ENCODE assay signal across 11 mouse cellular contexts in the genomic region with DNA sequence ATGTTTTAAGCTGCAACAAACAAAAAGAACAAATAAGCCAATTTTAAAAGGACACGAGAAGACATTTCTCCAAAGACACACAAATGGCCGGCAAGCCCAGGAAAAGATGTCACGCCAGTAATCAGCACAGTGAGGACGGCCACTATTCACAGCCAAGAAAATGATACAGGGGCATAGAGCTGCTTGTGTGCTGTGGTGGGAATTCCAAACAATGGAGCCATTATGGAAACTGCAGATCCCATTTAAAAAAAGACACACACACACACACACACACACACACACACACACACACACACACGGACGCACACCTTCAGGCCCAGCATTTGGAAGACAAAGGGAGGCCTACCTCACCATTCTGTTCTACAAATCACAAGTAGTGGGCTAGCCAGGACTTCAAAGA.
DNase-seq lines count a peak whose midpoint lies in the region; ATAC-seq and TF ChIP-seq lines count a peak whose summit lies in the region.
"Had no signal": no experiment of that assay in that cellular context is flagged by ENCODE, and none has a peak within 500 bp of the region (broad histone marks: within the 10 kb centered on the region; RNA-seq: fewer than 3 reads in every experiment).

No protein-coding gene starts in this region.

- peaks cover 23% of the 10 kb centered on the region for H3K4me1 ChIP-seq in intestine, embryonic 14.5 days (replicated peaks; ENCODE audit: control insufficient read depth, insufficient read depth, low read length)
- peaks cover 8% of the 10 kb centered on the region for H3K4me1 ChIP-seq in intestine, embryonic 16.5 days (ENCODE audit: control insufficient read depth, insufficient read depth, low read length)
- peaks cover 40% of the 10 kb centered on the region for H3K4me1 ChIP-seq in embryonic facial prominence, embryonic 13.5 days
- peaks cover 45% of the 10 kb centered on the region for H3K4me1 ChIP-seq in hindbrain, embryonic 13.5 days (replicated peaks)
- peaks cover 10% of the 10 kb centered on the region; the same call in 1 of the 2 replicates for H3K4me1 ChIP-seq in midbrain, postnatal 0 days (ENCODE audit: insufficient read depth, low read length)

- TF ChIP-seq CTCF in midbrain, postnatal 0 days (IDR thresholded peaks at IDR 0.05), result no peak

- H3K36me3 ChIP-seq in intestine, embryonic 14.5 days (ENCODE audit: control insufficient read depth, insufficient read depth, low read length), result 0 out of 2 replicates have a peak, but pooled peaks cover 5% of the 10 kb centered on the region
- no peaks in the 10 kb centered on the region for H3K36me3 ChIP-seq in intestine, embryonic 16.5 days (ENCODE audit: control insufficient read depth, insufficient read depth, low read length)
- H3K36me3 ChIP-seq in embryonic facial prominence, embryonic 13.5 days, result peaks cover 17% of the 10 kb centered on the region
- H3K36me3 ChIP-seq in hindbrain, embryonic 13.5 days, result peaks cover 6% of the 10 kb centered on the region
- H3K36me3 ChIP-seq in midbrain, postnatal 0 days (ENCODE audit: insufficient read depth, low read length), result peaks cover 3% of the 10 kb centered on the region; the same call in 1 of the 2 replicates

- 0 out of 2 replicates have a peak overlapping the region, but pooled peaks have one; percentile 20 for H3K4me2 ChIP-seq in intestine, embryonic 14.5 days (ENCODE audit: low read length)
- H3K4me2 ChIP-seq in intestine, embryonic 16.5 days (ENCODE audit: low read depth, low read length), result no peak overlapping the region
- peak overlapping the region; percentile 65 for H3K4me2 ChIP-seq in embryonic facial prominence, embryonic 13.5 days
- H3K4me2 ChIP-seq in hindbrain, embryonic 13.5 days, result peak overlapping the region; percentile 67
- H3K4me2 ChIP-seq in midbrain, postnatal 0 days (ENCODE audit: low read depth, low read length, poor library complexity, severe bottlenecking), result peak overlapping the region; percentile 47

- H3K27me3 ChIP-seq in intestine, embryonic 14.5 days (replicated peaks; ENCODE audit: control insufficient read depth, insufficient read depth, low read length), result no peaks in the 10 kb centered on the region
- no peaks in the 10 kb centered on the region for H3K27me3 ChIP-seq in intestine, embryonic 16.5 days (replicated peaks; ENCODE audit: control insufficient read depth, insufficient read depth, low read length)
- H3K27me3 ChIP-seq in embryonic facial prominence, embryonic 13.5 days, result no peaks in the 10 kb centered on the region
- no peaks in the 10 kb centered on the region for H3K27me3 ChIP-seq in hindbrain, embryonic 13.5 days
- H3K27me3 ChIP-seq in midbrain, postnatal 0 days (ENCODE audit: insufficient read depth, low read length), result no peaks in the 10 kb centered on the region
- H3K27me3 ChIP-seq: stomach, embryonic 15.5 days had no signal

- no peak for DNase-seq in intestine, embryonic 14.5 days (ENCODE audit: low spot score)
- DNase-seq in midbrain, postnatal 0 days (ENCODE audit: low spot score), result no peak
- DNase-seq in lung, adult 18-20 months, result no peak
- DNase-seq in lung, postnatal 25 days (ENCODE audit: low spot score), result no peak
- DNase-seq in embryo, embryonic 9.5 days (ENCODE audit: extremely low spot score), result no peak
- DNase-seq: adrenal gland, adult 2 months; heart, postnatal 36 days had no signal

- ATAC-seq in intestine, embryonic 14.5 days (replicated peaks; ENCODE audit: low FRiP score, low TSS enrichment, low read depth), result no peak
- no peak for ATAC-seq in intestine, embryonic 16.5 days
- no peak for ATAC-seq in embryonic facial prominence, embryonic 13.5 days (ENCODE audit: insufficient number of reproducible peaks, insufficient read depth, low FRiP score, low TSS enrichment, low read depth)
- no peak for ATAC-seq in hindbrain, embryonic 13.5 days (ENCODE audit: low FRiP score)
- no peak for ATAC-seq in midbrain, postnatal 0 days (ENCODE audit: low FRiP score)

- no peaks in the 10 kb centered on the region for H3K9me3 ChIP-seq in intestine, embryonic 14.5 days (ENCODE audit: control insufficient read depth, low read length)
- no peaks in the 10 kb centered on the region for H3K9me3 ChIP-seq in intestine, embryonic 16.5 days (ENCODE audit: control insufficient read depth, low read length)
- H3K9me3 ChIP-seq in embryonic facial prominence, embryonic 13.5 days, result no peaks in the 10 kb centered on the region
- H3K9me3 ChIP-seq in hindbrain, embryonic 13.5 days, result no peaks in the 10 kb centered on the region
- H3K9me3 ChIP-seq in midbrain, postnatal 0 days (ENCODE audit: low read length), result no peaks in the 10 kb centered on the region
- H3K9me3 ChIP-seq: stomach, embryonic 15.5 days had no signal

- H3K27ac ChIP-seq in intestine, embryonic 14.5 days (ENCODE audit: low read depth), result no peak overlapping the region
- H3K27ac ChIP-seq in intestine, embryonic 16.5 days (ENCODE audit: low read length), result no peak overlapping the region
- no peak overlapping the region for H3K27ac ChIP-seq in embryonic facial prominence, embryonic 13.5 days
- H3K27ac ChIP-seq in hindbrain, embryonic 13.5 days, result peak overlapping the region; percentile 98
- H3K27ac ChIP-seq in midbrain, postnatal 0 days (ENCODE audit: low read depth, low read length), result peak overlapping the region; percentile 51
- H3K27ac ChIP-seq: stomach, embryonic 15.5 days had no signal

- WGBS in intestine, embryonic 14.5 days, result 78% methylated on average over 6 of the region's 6 CpGs
- 73% methylated on average over 6 of the region's 6 CpGs for WGBS in intestine, embryonic 16.5 days
- WGBS in embryonic facial prominence, embryonic 13.5 days, result 55% methylated on average over 6 of the region's 6 CpGs
- WGBS in hindbrain, embryonic 13.5 days, result 39% methylated on average over 6 of the region's 6 CpGs
- WGBS in midbrain, postnatal 0 days, result 26% methylated on average over 6 of the region's 6 CpGs

- H3K9ac ChIP-seq in intestine, embryonic 14.5 days (ENCODE audit: low read length), result no peak overlapping the region
- no peak overlapping the region for H3K9ac ChIP-seq in intestine, embryonic 16.5 days (ENCODE audit: low read depth, low read length)
- 0 out of 2 replicates have a peak overlapping the region, but pooled peaks have one; percentile 55 for H3K9ac ChIP-seq in embryonic facial prominence, embryonic 13.5 days
- peak overlapping the region; percentile 63 for H3K9ac ChIP-seq in hindbrain, embryonic 13.5 days
- H3K9ac ChIP-seq in midbrain, postnatal 0 days (replicated peaks; ENCODE audit: low read length, poor library complexity, severe bottlenecking), result 0 out of 2 replicates have a peak overlapping the region, but pooled peaks have one; percentile 29
- H3K9ac ChIP-seq: stomach, embryonic 15.5 days had no signal

- no peak overlapping the region for H3K4me3 ChIP-seq in intestine, embryonic 14.5 days (ENCODE audit: low read depth, low read length)
- no peak overlapping the region for H3K4me3 ChIP-seq in intestine, embryonic 16.5 days (ENCODE audit: low read length)
- H3K4me3 ChIP-seq in embryonic facial prominence, embryonic 13.5 days, result no peak overlapping the region
- H3K4me3 ChIP-seq in hindbrain, embryonic 13.5 days, result peak overlapping the region; percentile 79
- H3K4me3 ChIP-seq in midbrain, postnatal 0 days (ENCODE audit: low read depth, low read length), result no peak overlapping the region
- H3K4me3 ChIP-seq: stomach, embryonic 15.5 days had no signal

Comparison
In these comparisons a context has a peak if more than half of its experiments do, and no peak if none do; other contexts are left out.
1. H3K27ac ChIP-seq: peak in hindbrain, embryonic 13.5 days (single experiment) and midbrain, postnatal 0 days (single experiment); none in intestine, embryonic 14.5 days (single experiment), intestine, embryonic 16.5 days (single experiment) and embryonic facial prominence, embryonic 13.5 days (single experiment).
2. H3K9ac ChIP-seq: peak in embryonic facial prominence, embryonic 13.5 days (single experiment), hindbrain, embryonic 13.5 days (single experiment) and midbrain, postnatal 0 days (single experiment); none in intestine, embryonic 14.5 days (single experiment) and intestine, embryonic 16.5 days (single experiment).